Mouse (Mus musculus): ENCODE data around the gene Uck2. TPM values are rescaled to one million over a fixed set of nuclear protein-coding genes. Genes with fewer than 3 reads are reported as not detected.

The Uck2 gene
- total and polyA plus RNA-seq, 3 experiments = 191 to 643 (median 290) TPM

DNA sequence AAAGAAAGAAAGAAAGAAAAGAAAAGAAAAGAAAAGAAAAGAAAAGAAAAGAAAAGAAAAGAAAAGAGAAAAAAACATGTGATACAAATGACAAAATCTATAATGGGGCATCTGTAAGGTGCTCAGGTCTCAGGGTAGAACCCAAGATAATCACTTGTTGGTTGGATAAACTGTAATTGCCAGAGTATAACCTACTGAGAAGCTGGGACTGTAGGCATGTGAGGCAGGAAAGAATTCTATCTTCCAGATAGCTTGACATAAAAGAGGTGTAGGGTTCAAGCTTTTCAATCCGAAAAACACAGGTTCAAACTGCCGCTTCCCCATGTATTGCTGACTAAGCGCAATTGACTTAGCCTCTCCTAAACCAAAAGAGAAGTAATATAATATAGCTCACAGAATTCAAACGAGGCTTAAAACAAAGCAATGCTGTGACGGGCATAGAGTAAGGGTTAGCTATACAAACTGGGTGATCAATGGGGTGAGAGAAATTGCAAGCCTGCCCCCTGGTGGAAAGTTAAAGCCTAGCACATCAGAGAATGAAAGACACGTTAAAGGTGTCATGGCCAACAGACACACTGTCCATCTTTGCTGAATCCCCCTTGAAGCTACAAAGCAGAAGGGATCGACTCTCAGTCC, 73.0 kb downstream of the Uck2 start (continued):
- no peak for TF ChIP-seq KAT2A (conservative IDR thresholded peaks at IDR 0.05; ENCODE audit: low read depth, low read length)
- TF ChIP-seq MAFK (IDR thresholded peaks at IDR 0.05; ENCODE audit: borderline replicate concordance, low read depth, low read length) = peak; percentile 85
- peak; percentile 87 for TF ChIP-seq ZC3H11A (IDR thresholded peaks at IDR 0.05; ENCODE audit: low read depth, low read length)
- TF ChIP-seq JUND (IDR thresholded peaks at IDR 0.05; ENCODE audit: low read depth, low read length) = no peak
- no peak for TF ChIP-seq SIN3A (IDR thresholded peaks at IDR 0.05; ENCODE audit: low read length)
- no peak for TF ChIP-seq ETS1 (IDR thresholded peaks at IDR 0.05; ENCODE audit: low read depth, low read length)
- no peak for TF ChIP-seq MAZ (IDR thresholded peaks at IDR 0.05; ENCODE audit: low read depth, low read length)

DNA sequence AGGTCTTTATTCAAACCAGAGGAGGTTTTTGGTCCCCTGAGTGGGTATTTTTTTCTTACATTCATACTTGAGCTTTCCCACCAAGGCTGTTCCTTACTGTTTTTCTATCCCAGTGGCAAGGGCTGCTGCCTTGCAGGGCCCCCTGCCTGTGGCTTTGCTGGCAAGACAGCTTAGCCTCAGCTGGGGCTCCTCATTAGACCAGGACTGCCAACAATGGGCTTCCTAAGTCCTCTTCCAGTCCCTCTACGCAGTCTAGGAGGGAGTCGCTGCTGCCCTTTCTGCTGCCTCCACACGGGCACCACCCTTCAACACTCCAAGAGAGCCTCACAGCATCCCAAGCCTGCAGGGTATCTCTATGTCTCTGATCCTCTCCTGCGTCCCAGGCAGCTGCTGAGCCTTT, 76.3 kb downstream of the Uck2 start:
- no peaks in the 10 kb centered on the region for H3K4me1 ChIP-seq (ENCODE audit: control insufficient read depth in 1 of 2, insufficient read depth in 2 of 2, low read length in 2 of 2)
- H3K4me3 ChIP-seq (ENCODE audit: control insufficient read depth in 1 of 2, insufficient read depth in 1 of 2, low read depth in 2 of 2, low read length in 2 of 2) = no peak overlapping the region
- H3K79me2 ChIP-seq (ENCODE audit: control insufficient read depth, insufficient read depth, low read length, poor library complexity) = no peaks in the 10 kb centered on the region
- no peaks in the 10 kb centered on the region for H3K9me3 ChIP-seq (replicated peaks; ENCODE audit: insufficient read depth, low read length)
- no peak overlapping the region for H3K27ac ChIP-seq (ENCODE audit: control insufficient read depth, low read depth, low read length)
- H3K9ac ChIP-seq (ENCODE audit: control insufficient read depth, low read depth, low read length, poor library complexity, severe bottlenecking) = no peak overlapping the region
- no peaks in the 10 kb centered on the region for H3K27me3 ChIP-seq (ENCODE audit: control insufficient read depth in 1 of 2, insufficient read depth in 2 of 2, low read length in 2 of 2)
- no peak for DNase-seq (ENCODE audit: low read depth, low spot score)
- 0 out of 4 replicates have a peak, but pooled peaks cover 0 to 3% of the 10 kb centered on the region in 2 experiments for H3K36me3 ChIP-seq (ENCODE audit: control insufficient read depth in 1 of 2, insufficient read depth in 2 of 2, low read length in 2 of 2)
- TF ChIP-seq GATA1 (IDR thresholded peaks at IDR 0.05; ENCODE audit: low read depth, low read length) (no peak), USF1 (IDR thresholded peaks at IDR 0.05; ENCODE audit: low read depth, low read length) (no peak), CHD2 (IDR thresholded peaks at IDR 0.05; ENCODE audit: low read length) (no peak), RCOR1 (IDR thresholded peaks at IDR 0.05; ENCODE audit: low read depth, low read length) (no peak), CTCF (IDR thresholded peaks at IDR 0.05 in 2 of 3, conservative IDR thresholded peaks at IDR 0.05 in 1 of 3; ENCODE audit: control insufficient read depth in 1 of 3, insufficient read depth in 1 of 3, low read depth in 2 of 3, low read length in 3 of 3, poor library complexity in 1 of 3, severe bottlenecking in 1 of 3) (no peak), NELFE (IDR thresholded peaks at IDR 0.05; ENCODE audit: low read depth, low read length) (no peak), ELF1 (IDR thresholded peaks at IDR 0.05; ENCODE audit: low read depth, low read length) (no peak), ETS1 (IDR thresholded peaks at IDR 0.05; ENCODE audit: low read depth, low read length) (no peak), RAD21 (IDR thresholded peaks at IDR 0.05; ENCODE audit: low read depth, low read length) (no peak), GABPA (IDR thresholded peaks at IDR 0.05; ENCODE audit: low read depth, low read length) (no peak), MAX (IDR thresholded peaks at IDR 0.05; ENCODE audit: low read length) (no peak)

DNA sequence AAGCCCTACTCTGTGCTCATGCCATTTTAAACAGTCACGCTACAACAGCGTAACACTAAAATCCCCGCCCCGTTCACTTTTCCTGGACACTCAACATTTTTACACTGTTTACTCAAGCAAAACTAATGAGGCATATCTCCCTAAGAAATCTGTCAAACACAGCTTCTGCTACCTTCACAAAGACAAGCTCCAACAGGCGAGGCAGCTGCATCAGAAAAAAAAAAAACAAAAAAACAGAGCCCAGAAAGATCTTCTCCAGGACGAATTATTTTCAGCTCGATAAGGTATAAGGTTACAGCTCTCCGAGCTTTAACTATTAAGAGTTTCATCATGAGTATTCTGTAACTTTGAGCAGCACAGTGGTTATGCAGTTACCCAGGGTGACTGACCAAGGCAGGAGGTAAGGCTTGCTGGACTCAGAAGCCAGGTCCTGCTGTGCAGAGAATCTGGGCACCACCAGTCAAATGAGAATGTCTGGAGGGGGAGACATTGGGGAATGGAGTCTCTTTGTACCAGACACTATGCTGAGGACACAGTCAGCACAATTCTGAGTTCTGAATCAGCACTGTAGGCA, 79.9 kb downstream of the Uck2 start:
- Histone ChIP-seq H3K27me3 (ENCODE audit: control insufficient read depth in 1 of 2, insufficient read depth in 2 of 2, low read length in 2 of 2) (no peaks in the 10 kb centered on the region), H3K9ac (ENCODE audit: control insufficient read depth, low read depth, low read length, poor library complexity, severe bottlenecking) (no peak overlapping the region), H3K9me3 (replicated peaks; ENCODE audit: insufficient read depth, low read length) (no peaks in the 10 kb centered on the region), H3K27ac (ENCODE audit: control insufficient read depth, low read depth, low read length) (no peak overlapping the region), H3K4me1 (ENCODE audit: control insufficient read depth in 1 of 2, insufficient read depth in 2 of 2, low read length in 2 of 2) (no peaks in the 10 kb centered on the region), H3K79me2 (ENCODE audit: control insufficient read depth, insufficient read depth, low read length, poor library complexity) (no peaks in the 10 kb centered on the region), H3K4me3 (ENCODE audit: control insufficient read depth in 1 of 2, insufficient read depth in 1 of 2, low read depth in 2 of 2, low read length in 2 of 2) (no peak overlapping the region), H3K36me3 (ENCODE audit: control insufficient read depth in 1 of 2, insufficient read depth in 2 of 2, low read length in 2 of 2) (no peaks in the 10 kb centered on the region)
- TF ChIP-seq ZNF384 (IDR thresholded peaks at IDR 0.05; ENCODE audit: low read depth, low read length) = peak; percentile 51
- TF ChIP-seq TAL1 (IDR thresholded peaks at IDR 0.05; ENCODE audit: low read length) = no peak
- no peak for DNase-seq (ENCODE audit: low read depth, low spot score)
